Mouse (Mus musculus): ENCODE results near the gene Hoxc9.

Hoxc9 gene

DNA sequence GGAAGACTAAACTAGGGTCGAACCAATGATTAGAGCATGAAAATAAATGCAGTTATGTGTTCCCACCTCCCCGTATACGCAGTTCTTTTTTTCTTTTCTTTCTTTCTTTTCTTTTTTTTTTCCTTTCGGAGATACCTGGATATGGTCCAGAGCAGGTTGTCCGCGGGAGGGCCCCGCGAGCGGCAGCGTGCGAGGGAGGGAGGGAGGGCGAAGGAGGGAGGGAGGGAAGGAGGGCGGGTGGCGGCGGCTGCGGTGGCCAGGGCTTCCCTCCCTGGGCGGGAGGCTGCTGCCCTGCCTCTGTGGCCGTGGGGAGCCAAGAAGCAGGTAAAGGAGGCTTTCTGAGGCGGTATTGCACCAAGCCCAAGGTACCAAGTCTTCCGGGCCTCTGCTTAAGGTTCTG is at the start of gene Hoxc9:
Gene Hoxc9 (plus strand): TSS at position 269 of the 400 bp plus-strand sequence.
- no peak for DNase-seq (ENCODE audit: low spot score in 2 of 2)

DNA sequence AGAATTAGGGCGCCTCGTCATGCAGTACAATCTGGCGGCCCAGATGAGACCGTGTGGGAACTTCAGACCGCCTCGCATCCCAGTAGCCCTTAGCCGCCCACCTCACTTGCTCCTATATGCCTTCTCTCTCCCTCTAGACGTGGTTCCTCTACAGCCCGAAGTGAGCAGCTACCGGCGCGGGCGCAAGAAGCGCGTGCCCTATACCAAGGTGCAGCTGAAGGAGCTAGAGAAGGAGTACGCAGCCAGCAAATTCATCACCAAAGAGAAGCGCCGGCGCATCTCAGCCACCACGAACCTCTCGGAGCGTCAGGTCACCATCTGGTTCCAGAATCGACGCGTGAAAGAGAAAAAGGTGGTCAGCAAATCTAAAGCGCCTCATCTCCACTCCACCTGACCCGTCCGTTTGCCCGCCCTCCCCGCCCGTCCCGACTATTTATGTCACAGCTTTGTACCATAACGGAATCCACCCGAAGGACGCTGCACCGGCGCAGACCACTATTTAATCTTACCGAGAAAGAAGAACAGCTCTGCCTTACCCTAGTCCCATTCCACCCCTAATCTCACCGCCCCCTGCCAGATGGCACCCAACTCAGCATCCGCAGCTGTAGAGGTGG is 49.1 kb upstream of the Hoxc9 start:
- DNase-seq (ENCODE audit: low spot score in 2 of 2) = no peak

DNA sequence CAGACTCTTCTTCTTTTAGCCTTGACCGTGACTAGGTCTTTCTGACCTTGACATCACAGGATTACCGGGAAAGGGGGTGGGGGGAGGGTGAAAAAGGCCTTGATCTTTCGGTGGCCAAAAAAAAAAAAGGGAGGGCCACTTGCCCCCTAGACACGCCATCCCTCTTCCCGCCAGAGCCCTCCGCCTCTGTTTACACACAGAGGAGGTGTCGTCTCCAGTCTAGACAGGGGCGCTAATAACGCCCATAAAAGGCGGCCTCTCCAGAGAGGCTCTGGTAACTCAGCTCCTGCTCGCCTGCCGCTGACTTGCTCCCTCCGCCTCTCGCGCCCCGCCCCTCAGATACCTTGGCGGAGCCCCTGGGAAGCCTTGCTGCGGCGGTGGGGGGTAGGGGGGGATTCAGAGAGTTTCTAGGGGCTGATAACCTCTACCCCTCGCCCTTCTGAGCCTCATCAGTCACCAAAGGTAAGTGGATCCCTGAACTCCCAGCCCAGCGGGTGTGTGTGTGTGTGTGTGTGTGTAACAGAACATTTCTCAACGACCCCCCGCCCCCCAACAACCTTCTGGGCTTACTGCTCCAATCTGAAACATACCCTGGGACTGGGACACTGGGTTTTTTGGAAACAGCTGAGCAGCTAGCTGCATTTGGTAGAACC is 44.4 kb upstream of the Hoxc9 start:
- DNase-seq (ENCODE audit: low spot score in 2 of 2) = no peak

DNA sequence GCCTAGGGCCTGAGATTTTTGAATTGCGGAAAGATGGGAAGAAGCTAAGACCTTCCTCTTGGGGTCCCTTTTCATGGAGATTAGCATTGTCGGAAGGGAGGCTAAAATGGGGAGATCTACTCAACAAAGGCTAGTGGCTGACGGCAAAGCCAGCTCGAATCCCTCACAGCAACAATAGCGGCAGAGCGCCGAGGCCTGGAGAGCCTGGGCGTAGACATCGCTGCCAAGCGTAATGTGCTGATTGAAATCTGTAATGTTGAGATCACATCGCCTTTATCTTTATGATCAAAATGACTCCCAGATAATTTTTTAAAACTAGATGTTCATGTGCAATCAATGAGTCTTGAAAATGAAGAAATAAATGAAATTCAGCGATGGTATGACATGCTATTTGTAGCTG is 41.8 kb upstream of the Hoxc9 start:
- DNase-seq (ENCODE audit: low spot score in 2 of 2) = no peak

DNA sequence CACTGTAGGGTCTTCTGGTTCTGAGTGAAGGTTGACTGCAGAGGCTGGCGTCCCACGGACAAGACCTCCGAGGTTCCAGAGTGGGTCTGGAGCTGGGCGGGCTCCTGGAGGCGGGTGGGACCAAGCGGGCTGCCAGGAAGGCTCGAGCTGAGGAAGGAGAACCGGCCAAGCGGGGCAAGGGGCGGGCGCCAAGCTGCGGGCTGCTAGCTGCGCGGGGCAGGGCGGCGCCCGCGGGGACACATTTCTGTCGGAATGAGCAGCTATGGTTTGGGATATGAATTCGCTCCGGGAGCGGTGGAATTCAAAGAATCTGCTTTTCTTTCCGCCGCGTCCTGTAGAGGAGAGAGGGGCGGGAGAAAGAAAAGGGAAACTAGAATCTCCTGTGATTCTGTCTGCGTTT is 41.3 kb upstream of the Hoxc9 start:
- DNase-seq (ENCODE audit: low spot score in 2 of 2) = no peak

DNA sequence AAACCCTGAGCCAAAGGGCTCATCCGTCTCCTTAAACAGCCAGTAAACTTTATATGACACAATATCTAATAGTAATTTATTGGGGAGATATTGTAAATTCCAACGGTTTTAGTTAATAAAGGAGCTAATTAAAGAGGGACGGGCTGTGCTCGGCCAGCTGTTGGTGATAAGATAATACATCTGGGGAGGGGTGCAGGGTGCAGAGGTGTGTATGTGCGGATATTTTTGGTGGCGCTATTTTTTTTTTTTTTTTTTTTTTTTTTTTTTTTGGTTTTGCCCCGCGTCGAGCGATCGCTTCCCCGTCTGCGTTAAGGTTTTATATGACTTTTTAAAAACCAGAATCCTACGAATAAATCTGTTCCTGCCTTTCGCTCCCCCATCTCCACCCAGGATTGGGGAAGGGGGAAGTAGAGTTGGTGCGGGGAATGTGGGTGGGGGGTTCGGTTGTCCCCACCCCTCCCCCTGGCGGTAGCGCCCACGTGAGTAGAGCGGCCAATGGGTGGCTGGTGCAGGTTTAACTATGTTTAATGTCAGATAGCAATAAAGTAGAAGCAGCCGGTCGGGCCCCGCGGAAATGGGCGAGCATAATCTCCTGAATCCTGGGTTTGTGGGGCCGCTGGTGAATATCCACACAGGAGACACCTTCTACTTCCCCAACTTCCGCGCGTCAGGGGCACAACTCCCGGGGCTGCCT is 39.8 kb upstream of the Hoxc9 start, which contains the start of gene Hoxc12:
Gene Hoxc12 (plus strand): TSS at position 479 of the 694 bp plus-strand sequence.
- no peak for DNase-seq (ENCODE audit: low spot score in 2 of 2)

DNA sequence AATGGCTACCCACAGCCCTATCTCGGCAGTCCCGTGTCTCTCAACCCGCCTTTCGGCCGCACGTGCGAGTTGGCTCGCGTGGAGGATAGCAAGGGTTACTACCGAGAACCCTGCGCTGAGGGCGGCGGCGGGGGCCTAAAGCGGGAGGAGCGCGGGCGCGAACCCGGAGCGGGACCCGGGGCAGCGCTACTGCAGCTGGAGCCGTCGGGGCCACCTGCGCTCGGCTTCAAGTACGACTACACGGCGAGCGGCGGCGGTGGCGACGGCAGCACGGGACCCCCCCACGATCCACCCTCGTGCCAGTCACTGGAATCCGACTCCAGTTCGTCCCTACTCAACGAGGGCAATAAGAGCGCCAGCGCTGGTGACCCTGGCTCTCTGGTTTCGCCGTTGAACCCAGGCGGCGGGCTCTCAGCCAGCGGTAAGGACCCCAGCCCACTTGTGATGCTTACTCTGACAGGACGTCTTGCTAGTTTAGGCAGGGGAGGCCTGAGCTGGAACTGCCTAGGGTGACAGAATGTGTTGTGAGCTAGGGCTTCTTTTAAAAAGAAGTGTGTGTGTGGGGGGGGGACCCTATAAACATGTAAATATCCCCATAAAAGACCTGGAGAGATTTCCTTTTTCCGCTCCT is 39.1 kb upstream of the Hoxc9 start:
- DNase-seq (ENCODE audit: low spot score in 2 of 2) = no peak

DNA sequence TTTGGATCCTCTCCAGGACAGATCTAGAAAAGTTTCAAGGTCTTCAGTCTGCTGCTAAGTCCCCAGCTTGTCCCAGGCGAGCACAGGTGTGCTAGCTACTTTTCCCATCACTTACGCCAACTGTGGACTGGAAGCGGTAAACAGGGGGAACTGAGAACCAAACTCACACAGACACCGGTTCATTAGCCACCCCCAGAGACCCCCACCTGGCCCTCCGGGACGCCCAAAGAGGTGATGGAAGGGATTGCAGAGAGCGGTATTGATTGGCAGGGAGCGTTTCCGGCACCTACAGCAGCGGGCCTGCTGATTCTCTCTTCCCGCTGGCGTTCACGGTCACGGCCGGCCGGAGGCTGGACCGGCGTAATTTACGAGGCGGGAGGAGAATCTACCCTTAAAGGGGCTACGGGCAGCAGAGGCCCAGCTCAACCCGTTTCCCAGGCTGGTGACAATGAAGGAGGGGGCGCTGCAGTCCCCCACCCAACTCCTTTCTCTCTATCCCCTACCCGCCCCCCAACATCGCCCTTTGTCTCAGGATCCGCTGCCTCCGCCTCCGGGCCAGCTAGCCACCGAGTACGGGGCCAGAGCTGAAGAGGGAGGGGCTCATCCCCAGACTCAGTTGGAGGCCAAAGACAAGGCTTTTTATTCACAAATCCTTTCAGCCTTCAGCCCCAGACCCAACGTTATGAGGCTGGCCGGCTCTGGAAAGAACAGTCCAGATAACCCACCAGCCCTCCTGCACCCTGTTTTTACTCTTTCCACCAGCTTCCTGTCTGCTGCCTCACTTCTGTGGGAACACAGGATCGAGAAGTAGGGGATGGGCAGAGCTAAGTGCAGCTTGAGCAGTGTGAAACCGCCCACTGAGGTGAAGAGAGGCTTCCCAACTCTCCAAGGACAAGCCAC is 36.7 kb upstream of the Hoxc9 start:
- DNase-seq (ENCODE audit: low spot score in 2 of 2) = no peak

DNA sequence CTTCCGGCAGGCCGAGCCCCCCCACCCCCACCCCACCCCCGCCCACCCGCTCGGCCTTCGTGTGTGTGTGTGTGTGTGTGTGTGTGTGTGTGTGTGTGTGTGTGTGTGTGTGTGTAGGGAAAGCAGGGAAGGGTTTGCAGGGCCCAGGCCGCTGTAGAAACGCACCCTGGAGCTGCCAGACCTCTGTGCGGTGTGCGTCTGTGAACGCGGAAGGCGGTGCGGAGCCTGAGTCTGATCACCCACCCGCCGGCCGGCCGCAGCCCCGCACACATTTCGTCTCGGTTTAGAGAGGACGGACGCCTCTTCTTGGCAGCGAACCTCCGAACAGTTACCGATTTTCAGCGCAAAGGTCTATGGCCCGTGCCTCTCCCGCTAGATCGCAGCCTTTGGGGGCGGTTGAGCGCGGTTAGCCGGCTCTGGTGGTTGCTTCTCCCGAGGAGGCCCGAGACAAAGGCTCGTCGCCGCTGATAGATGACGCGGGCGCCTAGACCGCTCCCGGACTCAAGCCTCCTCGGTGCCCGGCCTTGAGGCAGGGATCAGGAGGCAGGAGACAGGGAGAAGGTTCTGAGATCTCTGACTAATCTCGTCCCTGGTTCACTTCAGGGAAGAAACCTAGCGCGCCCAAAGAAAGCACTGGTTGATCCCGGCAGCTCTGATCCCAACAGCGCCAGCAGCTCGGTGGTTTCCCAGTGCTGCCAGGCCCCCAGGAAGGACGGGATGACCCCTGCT is 33.3 kb upstream of the Hoxc9 start:
- no peak for DNase-seq (ENCODE audit: low spot score in 2 of 2)

DNA sequence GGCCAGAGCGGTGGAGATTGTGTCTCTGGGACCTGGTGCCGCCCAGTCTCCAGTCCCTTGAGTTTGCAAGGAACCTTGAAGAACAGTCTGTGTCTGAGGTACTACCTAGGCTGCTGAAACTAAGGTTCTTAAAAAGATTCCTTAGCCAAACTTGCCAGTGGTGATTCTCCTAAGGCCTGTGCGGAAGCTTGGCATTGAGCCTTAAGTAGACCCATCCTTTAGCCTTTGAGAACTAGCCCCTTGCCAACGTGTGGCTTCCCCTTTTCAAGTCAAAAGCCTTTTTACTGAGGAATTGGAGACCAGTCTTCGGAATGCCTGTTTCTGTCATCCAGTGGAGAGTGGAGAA is 32.8 kb upstream of the Hoxc9 start:
- DNase-seq (ENCODE audit: low spot score in 2 of 2) = no peak

DNA sequence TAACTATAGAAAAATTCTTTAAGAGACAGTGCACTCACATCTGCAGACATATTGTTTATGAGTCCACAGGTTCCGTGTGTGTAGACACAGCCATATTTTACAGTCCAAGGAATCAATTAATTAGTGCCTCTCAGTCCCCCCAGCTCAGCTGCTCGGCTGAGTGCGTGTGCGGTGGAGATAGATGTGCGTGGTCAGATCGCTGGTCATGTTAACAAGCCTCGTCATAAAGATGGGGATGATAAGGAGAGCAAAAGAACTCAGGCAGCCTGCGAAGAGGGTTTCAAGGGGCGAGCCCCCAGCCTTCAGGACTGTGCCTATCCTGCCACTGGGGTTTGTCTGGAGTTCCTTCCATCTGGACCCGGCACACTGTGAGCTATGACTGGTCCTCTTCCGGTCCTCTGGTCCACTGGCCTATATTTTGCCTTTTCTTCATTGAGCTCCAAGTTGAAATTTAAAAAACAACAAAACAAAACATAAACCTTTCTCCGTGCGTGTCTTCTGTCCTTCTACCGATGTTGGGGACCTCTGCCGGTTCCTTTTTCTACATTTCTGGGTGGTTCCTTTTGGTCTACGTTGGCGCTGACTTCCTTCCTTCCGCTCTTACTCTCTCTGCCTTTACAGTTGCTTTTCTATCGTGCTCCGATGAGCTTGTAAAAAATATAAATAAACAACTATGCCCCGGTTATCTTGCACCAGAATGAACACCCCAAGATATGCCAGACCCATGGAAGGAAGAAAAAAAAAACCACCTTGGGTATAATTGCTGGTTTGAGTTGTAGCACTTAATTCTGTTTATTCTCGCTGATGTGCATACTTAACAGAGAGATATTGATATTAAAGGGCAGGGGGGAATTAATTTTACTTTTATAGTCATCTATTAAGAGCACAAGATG is 30.8 kb upstream of the Hoxc9 start:
- no peak for DNase-seq (ENCODE audit: low spot score in 2 of 2)

DNA sequence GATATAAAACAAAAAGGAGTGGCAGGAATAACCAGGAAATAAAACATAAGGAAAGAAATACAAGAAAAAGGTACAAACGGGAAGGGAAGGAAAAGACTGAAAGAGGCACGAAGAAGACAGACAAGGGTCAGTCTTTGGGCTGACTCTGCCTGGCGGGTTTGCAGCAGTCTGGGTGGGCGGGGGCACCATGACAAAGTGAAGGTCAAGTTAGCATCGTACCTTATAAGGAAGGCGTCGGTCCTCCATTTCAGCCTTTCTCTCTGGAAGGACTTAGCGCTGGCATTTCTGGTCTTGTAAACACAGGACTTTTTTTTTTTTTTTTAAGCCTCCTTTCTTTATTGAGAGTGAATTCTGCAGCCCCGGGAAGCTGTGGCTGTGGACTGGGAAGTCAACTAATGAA is 29.0 kb upstream of the Hoxc9 start:
- no peak for DNase-seq (ENCODE audit: low spot score in 2 of 2)

DNA sequence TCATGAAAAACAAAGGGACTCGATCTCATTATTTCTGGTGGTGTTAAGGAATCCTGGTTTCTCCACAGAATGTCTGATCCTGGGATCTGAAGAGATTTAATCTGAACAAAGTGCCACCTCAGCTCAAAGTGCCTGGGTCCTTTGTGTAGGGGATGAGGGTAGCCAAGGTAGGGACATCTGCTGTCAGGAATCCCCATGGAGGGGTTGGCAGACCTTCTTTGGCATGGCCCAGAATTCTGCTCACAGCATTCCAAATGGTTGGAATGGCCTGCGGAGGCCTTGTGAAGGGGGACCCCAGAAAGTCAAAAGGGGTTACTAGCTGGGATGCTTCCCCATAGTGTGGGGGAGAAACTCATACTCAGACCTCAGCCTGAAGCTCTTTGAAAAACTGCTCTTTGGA is 27.4 kb upstream of the Hoxc9 start:
- no peak for DNase-seq (ENCODE audit: low spot score in 2 of 2)

DNA sequence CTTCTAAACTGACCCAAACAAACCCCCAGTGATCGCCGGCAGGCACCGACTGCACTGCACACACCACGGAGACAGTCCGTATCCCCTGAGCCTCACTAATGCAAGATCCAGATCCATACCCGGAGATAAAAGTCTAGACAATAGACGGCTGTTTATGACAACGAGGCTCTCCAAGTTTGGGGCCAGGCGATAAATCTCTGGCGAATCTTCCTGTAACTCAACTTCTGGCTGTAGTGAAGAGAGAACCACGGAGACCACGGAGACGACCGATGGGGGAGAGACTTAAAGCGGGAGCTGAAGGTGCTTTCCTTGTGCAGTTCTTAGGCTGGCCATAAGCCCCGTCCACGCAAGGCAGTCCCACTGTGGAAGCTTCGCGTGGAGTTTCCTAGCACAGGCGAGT is 26.5 kb upstream of the Hoxc9 start:
- DNase-seq (ENCODE audit: low spot score in 2 of 2) = no peak

DNA sequence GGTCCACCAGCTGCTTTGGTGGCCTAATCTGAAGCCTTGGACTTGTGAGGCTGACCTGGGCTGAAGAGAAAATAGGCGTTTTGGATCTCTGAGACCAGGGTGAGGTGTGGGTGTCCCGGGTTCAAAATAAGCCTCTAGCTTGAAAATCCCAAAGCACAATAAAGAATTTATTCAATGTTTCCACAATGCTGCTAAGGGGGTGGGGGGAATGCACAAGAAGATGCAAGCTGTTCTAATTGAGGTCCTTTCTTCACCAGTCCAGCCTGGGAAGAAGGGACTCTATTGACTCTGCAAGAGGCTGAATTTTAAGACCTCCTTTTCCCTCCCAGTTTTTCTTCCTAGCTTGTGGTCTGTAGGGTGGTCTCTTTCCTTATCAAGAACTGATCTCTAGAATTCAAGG is 25.4 kb upstream of the Hoxc9 start:
- no peak for DNase-seq (ENCODE audit: low spot score in 2 of 2)

DNA sequence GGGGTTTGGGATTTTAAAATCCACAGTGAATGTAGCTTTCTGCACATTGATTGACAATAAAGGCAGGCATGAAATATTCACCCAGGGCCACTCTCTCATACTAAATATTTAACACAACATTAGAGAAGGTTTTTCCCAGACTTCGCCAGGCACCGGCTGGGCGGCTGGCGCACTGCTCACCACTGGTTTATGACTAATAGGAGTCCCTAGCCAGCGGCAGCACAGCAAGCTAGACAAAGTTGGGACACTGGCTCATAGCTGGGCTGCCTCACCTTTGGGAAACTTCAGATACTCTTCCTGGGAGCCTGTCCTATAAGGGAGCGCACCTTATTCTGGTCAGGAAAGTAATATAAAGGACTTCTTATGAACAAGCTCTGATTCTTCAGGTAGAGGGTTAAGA is 22.7 kb upstream of the Hoxc9 start:
- no peak for DNase-seq (ENCODE audit: low spot score in 2 of 2)

DNA sequence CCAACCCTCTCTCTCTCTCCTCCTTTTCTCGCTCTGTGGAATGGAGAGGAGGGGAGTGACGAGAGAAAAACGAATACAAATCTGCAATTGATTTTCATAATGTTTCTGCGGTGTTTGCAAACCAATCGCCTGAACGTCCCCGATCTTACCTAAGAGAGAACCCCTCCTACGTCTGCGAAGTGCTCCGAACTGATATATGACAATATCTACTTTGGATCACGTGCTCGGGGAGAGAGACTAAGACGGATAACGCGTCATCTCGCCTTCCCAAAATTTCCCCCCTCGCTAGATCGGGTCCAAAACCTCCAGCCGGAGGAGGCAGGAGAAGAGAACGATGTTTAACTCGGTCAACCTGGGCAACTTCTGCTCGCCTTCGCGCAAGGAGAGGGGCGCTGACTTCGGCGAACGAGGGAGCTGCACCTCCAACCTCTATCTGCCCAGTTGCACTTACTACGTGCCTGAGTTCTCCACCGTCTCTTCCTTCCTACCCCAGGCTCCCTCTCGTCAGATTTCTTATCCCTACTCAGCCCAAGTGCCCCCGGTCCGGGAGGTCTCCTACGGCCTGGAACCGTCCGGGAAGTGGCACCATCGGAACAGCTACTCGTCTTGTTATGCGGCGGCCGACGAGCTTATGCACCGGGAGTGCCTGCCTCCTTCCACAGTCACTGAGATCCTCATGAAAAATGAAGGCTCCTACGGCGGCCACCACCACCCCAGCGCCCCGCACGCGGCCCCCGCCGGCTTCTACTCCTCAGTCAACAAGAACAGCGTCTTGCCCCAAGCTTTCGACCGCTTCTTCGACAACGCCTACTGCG is 21.8 kb upstream of the Hoxc9 start, which contains the start of gene Hoxc11:
Gene Hoxc11 (plus strand): TSS at position 236 of the 815 bp plus-strand sequence.
- DNase-seq (ENCODE audit: low spot score in 2 of 2) = no peak

DNA sequence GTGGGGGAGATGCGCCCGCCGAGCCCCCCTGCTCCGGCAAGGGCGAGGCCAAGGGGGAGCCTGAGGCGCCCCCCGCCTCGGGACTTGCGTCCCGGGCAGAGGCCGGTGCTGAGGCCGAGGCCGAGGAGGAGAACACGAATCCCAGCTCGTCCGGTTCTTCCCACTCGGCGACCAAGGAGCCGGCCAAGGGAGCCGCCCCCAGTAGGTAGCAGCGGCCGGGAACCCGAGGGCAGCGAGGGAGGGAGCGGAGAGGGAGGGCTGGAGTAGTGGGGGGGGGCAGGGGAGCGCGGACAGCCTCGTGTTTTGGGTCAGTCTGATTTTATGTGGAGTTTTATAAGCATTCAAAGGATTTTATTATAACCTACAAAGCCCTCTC is 21.2 kb upstream of the Hoxc9 start:
- no peak for DNase-seq (ENCODE audit: low spot score in 2 of 2)
